Mouse (Mus musculus): ENCODE measurements around the gene Asb1. TPM values are rescaled to one million over a fixed set of nuclear protein-coding genes. Genes with fewer than 3 reads are reported as not detected.
A peak's percentile ranks its signal among the peaks of the same experiment; 100 is the strongest.

The Asb1 gene
- polyA plus RNA-seq, 1 experiment from 2014 or later, result 5.5 TPM

- no peak overlapping the region for H3K4me2 ChIP-seq
- 89% methylated on average over 9 of the region's 9 CpGs for WGBS
- no peak overlapping the region for H3K4me3 ChIP-seq
- H3K4me1 ChIP-seq, result peaks cover 11% of the 10 kb centered on the region
- no peaks in the 10 kb centered on the region for H3K27me3 ChIP-seq (replicated peaks)
- no peaks in the 10 kb centered on the region for H3K9me3 ChIP-seq
- peaks cover 33% of the 10 kb centered on the region for H3K36me3 ChIP-seq
- no peak for ATAC-seq (ENCODE audit: extremely low read depth, insufficient number of reproducible peaks, low FRiP score, low TSS enrichment)
- H3K9ac ChIP-seq, result no peak overlapping the region
- no peak overlapping the region for H3K27ac ChIP-seq (replicated peaks)
These were observed 10.2 kb upstream of the Asb1 start for GRCm38 (mm10) chr1:91530166-91530565.

GRCm38 (mm10) chr1:91532243-91532642 is 8.1 kb upstream of the Asb1 start:
- H3K27me3 ChIP-seq (replicated peaks), result 0 out of 2 replicates have a peak, but pooled peaks cover 6% of the 10 kb centered on the region
- no peak overlapping the region for H3K9ac ChIP-seq
- no peak overlapping the region for H3K4me2 ChIP-seq
- WGBS, result 81% methylated on average over 4 of the region's 4 CpGs
- peaks cover 11% of the 10 kb centered on the region for H3K4me1 ChIP-seq
- H3K9me3 ChIP-seq, result no peaks in the 10 kb centered on the region
- H3K27ac ChIP-seq (replicated peaks), result no peak overlapping the region
- H3K4me3 ChIP-seq, result no peak overlapping the region
- peaks cover 16% of the 10 kb centered on the region for H3K36me3 ChIP-seq
- ATAC-seq (ENCODE audit: extremely low read depth, insufficient number of reproducible peaks, low FRiP score, low TSS enrichment), result no peak

- H3K4me2 ChIP-seq, result no peak overlapping the region
- 70% methylated on average over 5 of the region's 5 CpGs for WGBS
- peaks cover 10% of the 10 kb centered on the region for H3K36me3 ChIP-seq
- H3K27me3 ChIP-seq (replicated peaks), result peaks cover 12% of the 10 kb centered on the region
- H3K9me3 ChIP-seq, result no peaks in the 10 kb centered on the region
- peak overlapping the region; percentile 14; the same call in 1 of the 2 replicates for H3K9ac ChIP-seq
- ATAC-seq (ENCODE audit: extremely low read depth, insufficient number of reproducible peaks, low FRiP score, low TSS enrichment), result no peak
- peaks cover 11% of the 10 kb centered on the region for H3K4me1 ChIP-seq
- H3K27ac ChIP-seq (replicated peaks), result peak overlapping the region; percentile 39; the same call in 1 of the 2 replicates
- no peak overlapping the region for H3K4me3 ChIP-seq
These were observed 7.5 kb upstream of the Asb1 start for GRCm38 (mm10) chr1:91532892-91533291.

- Histone ChIP-seq H3K27ac (replicated peaks) (peak overlapping the region; percentile 39; the same call in 1 of the 2 replicates), H3K36me3 (peaks cover 4% of the 10 kb centered on the region), H3K4me2 (peak overlapping the region; percentile 24; the same call in 1 of the 2 replicates), H3K27me3 (replicated peaks) (peaks cover 18% of the 10 kb centered on the region), H3K4me3 (no peak overlapping the region), H3K9ac (peak overlapping the region; percentile 14; the same call in 1 of the 2 replicates), H3K9me3 (no peaks in the 10 kb centered on the region), H3K4me1 (peaks cover 11% of the 10 kb centered on the region)
- 46% methylated on average over 2 of the region's 2 CpGs for WGBS
- peak; percentile 65 for ATAC-seq (ENCODE audit: extremely low read depth, insufficient number of reproducible peaks, low FRiP score, low TSS enrichment)
These were observed 6.9 kb upstream of the Asb1 start for GRCm38 (mm10) chr1:91533483-91533882.

GRCm38 (mm10) chr1:91533961-91534723 is 6.2 kb upstream of the Asb1 start:
- 65% methylated on average over 19 of the region's 19 CpGs for WGBS
- no peak for ATAC-seq (ENCODE audit: extremely low read depth, insufficient number of reproducible peaks, low FRiP score, low TSS enrichment)
- Histone ChIP-seq H3K36me3 (no peaks in the 10 kb centered on the region; the same call in 1 of the 2 replicates), H3K9ac (no peak overlapping the region), H3K27me3 (replicated peaks) (peaks cover 25% of the 10 kb centered on the region), H3K4me1 (peaks cover 12% of the 10 kb centered on the region), H3K27ac (replicated peaks) (peak overlapping the region; percentile 6; the same call in 1 of the 2 replicates), H3K4me2 (peak overlapping the region; percentile 24; the same call in 1 of the 2 replicates), H3K4me3 (no peak overlapping the region), H3K9me3 (no peaks in the 10 kb centered on the region)

GRCm38 (mm10) chr1:91537786-91538569 is 2.4 kb upstream of the Asb1 start:
- ATAC-seq (ENCODE audit: extremely low read depth, insufficient number of reproducible peaks, low FRiP score, low TSS enrichment), result no peak
- H3K4me2 ChIP-seq, result peak overlapping the region; percentile 94; the same call in 1 of the 2 replicates
- 24% methylated on average over 22 of the region's 22 CpGs for WGBS
- H3K9ac ChIP-seq, result no peak overlapping the region
- H3K4me3 ChIP-seq, result no peak overlapping the region
- H3K27me3 ChIP-seq (replicated peaks), result peaks cover 31% of the 10 kb centered on the region
- H3K27ac ChIP-seq (replicated peaks), result no peak overlapping the region
- no peaks in the 10 kb centered on the region for H3K36me3 ChIP-seq
- H3K4me1 ChIP-seq, result peaks cover 30% of the 10 kb centered on the region
- no peaks in the 10 kb centered on the region for H3K9me3 ChIP-seq

GRCm38 (mm10) chr1:91538570-91538929 is 1.8 kb upstream of the Asb1 start:
- ATAC-seq (ENCODE audit: extremely low read depth, insufficient number of reproducible peaks, low FRiP score, low TSS enrichment), result no peak
- H3K4me1 ChIP-seq, result peaks cover 30% of the 10 kb centered on the region
- WGBS, result 50% methylated on average over 1 of the region's 1 CpGs
- H3K27ac ChIP-seq (replicated peaks), result no peak overlapping the region; the same call in 1 of the 2 replicates
- H3K9ac ChIP-seq, result no peak overlapping the region
- H3K27me3 ChIP-seq (replicated peaks), result peaks cover 31% of the 10 kb centered on the region
- no peaks in the 10 kb centered on the region for H3K9me3 ChIP-seq
- no peaks in the 10 kb centered on the region for H3K36me3 ChIP-seq
- no peak overlapping the region for H3K4me3 ChIP-seq
- H3K4me2 ChIP-seq, result peak overlapping the region; percentile 94; the same call in 1 of the 2 replicates

GRCm38 (mm10) chr1:91539246-91539645 is 1.1 kb upstream of the Asb1 start:
- no peaks in the 10 kb centered on the region for H3K9me3 ChIP-seq
- peaks cover 31% of the 10 kb centered on the region for H3K27me3 ChIP-seq (replicated peaks)
- H3K4me1 ChIP-seq, result peaks cover 26% of the 10 kb centered on the region
- H3K27ac ChIP-seq (replicated peaks), result peak overlapping the region; percentile 75
- peaks cover 3% of the 10 kb centered on the region; the same call in 1 of the 2 replicates for H3K36me3 ChIP-seq
- 22% methylated on average over 6 of the region's 6 CpGs for WGBS
- ATAC-seq (ENCODE audit: extremely low read depth, insufficient number of reproducible peaks, low FRiP score, low TSS enrichment), result no peak
- peak overlapping the region; percentile 80 for H3K4me3 ChIP-seq
- H3K4me2 ChIP-seq, result peak overlapping the region; percentile 94
- peak overlapping the region; percentile 77 for H3K9ac ChIP-seq

GRCm38 (mm10) chr1:91539704-91540270 is 557 bp upstream of the Asb1 start:
- H3K27me3 ChIP-seq (replicated peaks), result peaks cover 31% of the 10 kb centered on the region
- peak overlapping the region; percentile 77 for H3K9ac ChIP-seq
- H3K4me1 ChIP-seq, result peaks cover 26% of the 10 kb centered on the region
- WGBS, result 1% methylated on average over 22 of the region's 22 CpGs
- H3K27ac ChIP-seq (replicated peaks), result peak overlapping the region; percentile 75
- peak overlapping the region; percentile 94 for H3K4me2 ChIP-seq
- ATAC-seq (ENCODE audit: extremely low read depth, insufficient number of reproducible peaks, low FRiP score, low TSS enrichment), result 0 out of 2 replicates have a peak, but pooled peaks have one; percentile 8
- H3K9me3 ChIP-seq, result no peaks in the 10 kb centered on the region
- H3K4me3 ChIP-seq, result peak overlapping the region; percentile 80
- H3K36me3 ChIP-seq, result peaks cover 9% of the 10 kb centered on the region

- Histone ChIP-seq H3K4me1 (peaks cover 26% of the 10 kb centered on the region), H3K27me3 (replicated peaks) (peaks cover 29% of the 10 kb centered on the region), H3K9ac (peak overlapping the region; percentile 92), H3K36me3 (peaks cover 22% of the 10 kb centered on the region), H3K4me2 (peak overlapping the region; percentile 94), H3K4me3 (peak overlapping the region; percentile 80), H3K9me3 (no peaks in the 10 kb centered on the region), H3K27ac (replicated peaks) (peak overlapping the region; percentile 75)
- no peak for ATAC-seq (ENCODE audit: extremely low read depth, insufficient number of reproducible peaks, low FRiP score, low TSS enrichment)
- 11% methylated on average over 15 of the region's 15 CpGs for WGBS
These were observed 773 bp downstream of the Asb1 start for GRCm38 (mm10) chr1:91541042-91541592.

GRCm38 (mm10) chr1:91543974-91544373 is 3.6 kb downstream of the Asb1 start:
- Histone ChIP-seq H3K27ac (replicated peaks) (peak overlapping the region; percentile 63), H3K4me3 (peak overlapping the region; percentile 30), H3K9ac (no peak overlapping the region), H3K9me3 (no peaks in the 10 kb centered on the region), H3K4me1 (peaks cover 26% of the 10 kb centered on the region), H3K36me3 (peaks cover 50% of the 10 kb centered on the region), H3K4me2 (peak overlapping the region; percentile 51), H3K27me3 (replicated peaks) (peaks cover 8% of the 10 kb centered on the region)
- WGBS, result 45% methylated on average over 4 of the region's 4 CpGs
- ATAC-seq (ENCODE audit: extremely low read depth, insufficient number of reproducible peaks, low FRiP score, low TSS enrichment), result no peak
